Mouse (Mus musculus): ENCODE measurements around the gene 5730522E02Rik. TPM values are rescaled to one million over a fixed set of nuclear protein-coding genes. Genes with fewer than 3 reads are reported as not detected.

5730522E02Rik gene
- polyA plus RNA-seq, 1 experiment, result not detected

DNA sequence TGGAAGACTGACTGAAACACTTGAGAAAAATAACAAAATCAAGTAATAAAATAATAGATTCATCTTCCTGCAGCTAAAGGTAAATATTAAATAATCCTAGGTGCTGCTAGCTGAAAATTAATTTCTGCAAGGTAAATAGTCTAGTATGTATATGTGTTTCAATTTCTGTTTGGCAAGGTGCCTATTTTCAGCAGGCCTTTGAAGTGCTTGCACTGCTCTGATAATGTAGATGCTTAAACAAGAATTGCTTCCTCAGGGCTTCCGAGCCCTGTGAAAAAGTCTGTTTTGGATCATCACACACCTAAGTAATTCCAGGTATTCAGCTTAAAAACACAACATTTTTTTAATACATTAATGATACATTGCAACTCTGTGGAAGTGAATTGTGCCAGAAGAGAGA lies 481.1 kb downstream of the 5730522E02Rik start:
- no peaks in the 10 kb centered on the region for H3K36me3 ChIP-seq (ENCODE audit: control insufficient read depth, insufficient read depth)
- TF ChIP-seq USF1 (IDR thresholded peaks at IDR 0.05; ENCODE audit: low read depth) (no peak), MYOG (IDR thresholded peaks at IDR 0.05; ENCODE audit: control insufficient read depth in 1 of 3, insufficient read depth in 1 of 3, insufficient read length in 2 of 3, low read depth in 2 of 3) (no peak), SRF (IDR thresholded peaks at IDR 0.05; ENCODE audit: control insufficient read depth, insufficient read length, low read depth) (no peak)
- no peaks in the 10 kb centered on the region for H3K79me2 ChIP-seq (ENCODE audit: control insufficient read depth, insufficient read depth)
- H3K4me2 ChIP-seq (ENCODE audit: low read depth), result no peak overlapping the region
- no peaks in the 10 kb centered on the region for H3K27me3 ChIP-seq (ENCODE audit: control insufficient read depth, insufficient read depth, insufficient read length)
- H3ac ChIP-seq (ENCODE audit: control insufficient read depth, insufficient read length), result no peak overlapping the region
- no peak overlapping the region for H3K4me3 ChIP-seq

DNA sequence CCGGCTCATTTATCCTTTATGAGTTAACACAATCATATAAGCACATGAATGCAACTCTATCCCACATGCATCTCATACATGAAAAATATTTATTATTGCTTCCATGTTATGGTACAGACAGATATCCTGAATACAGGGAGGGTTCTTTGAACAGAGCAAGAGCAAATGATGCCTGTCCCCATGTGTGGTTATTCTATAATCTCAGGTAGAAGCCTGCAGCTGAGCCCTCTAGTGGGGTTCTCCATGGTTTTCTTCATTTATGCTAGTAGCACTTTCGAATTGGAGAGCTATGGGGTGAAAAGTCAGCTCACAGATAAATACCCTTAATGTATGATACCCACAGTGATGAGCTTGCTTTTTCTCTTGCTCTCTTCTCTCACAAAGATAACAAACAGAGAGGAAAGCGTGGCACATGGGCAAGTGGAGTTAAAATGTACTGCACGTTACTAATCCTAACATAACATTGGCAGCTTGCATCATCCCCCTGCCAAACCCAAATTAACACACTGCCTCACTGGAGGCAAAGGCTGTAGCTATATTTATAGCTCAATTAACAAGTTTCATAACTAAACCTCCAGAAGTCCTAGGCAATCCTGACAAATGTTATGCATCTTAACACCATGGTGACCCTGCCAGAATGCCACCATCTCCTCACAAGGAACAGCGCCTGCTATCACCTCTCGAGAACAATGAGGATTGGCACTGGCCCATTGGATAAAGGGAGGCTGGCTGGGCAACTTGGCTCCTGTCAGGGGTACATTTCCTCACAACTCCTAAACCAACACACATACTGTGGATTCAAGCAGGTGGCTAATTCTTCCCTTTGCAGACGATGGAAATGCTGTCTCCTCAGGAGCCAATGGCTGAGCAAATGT lies 494.9 kb downstream of the 5730522E02Rik start:
- Histone ChIP-seq H3K36me3 (ENCODE audit: control insufficient read depth, insufficient read depth) (no peaks in the 10 kb centered on the region), H3ac (ENCODE audit: control insufficient read depth, insufficient read length) (no peak overlapping the region), H3K27me3 (ENCODE audit: control insufficient read depth, insufficient read depth, insufficient read length) (no peaks in the 10 kb centered on the region), H3K79me2 (ENCODE audit: control insufficient read depth, insufficient read depth) (no peaks in the 10 kb centered on the region), H3K4me2 (ENCODE audit: low read depth) (no peak overlapping the region), H3K4me3 (no peak overlapping the region)
- TF ChIP-seq CEBPB (IDR thresholded peaks at IDR 0.05; ENCODE audit: insufficient read depth, poor library complexity, severe bottlenecking) (no peak), USF1 (IDR thresholded peaks at IDR 0.05; ENCODE audit: low read depth) (no peak), REST (IDR thresholded peaks at IDR 0.05; ENCODE audit: insufficient read depth, insufficient read length) (no peak)

DNA sequence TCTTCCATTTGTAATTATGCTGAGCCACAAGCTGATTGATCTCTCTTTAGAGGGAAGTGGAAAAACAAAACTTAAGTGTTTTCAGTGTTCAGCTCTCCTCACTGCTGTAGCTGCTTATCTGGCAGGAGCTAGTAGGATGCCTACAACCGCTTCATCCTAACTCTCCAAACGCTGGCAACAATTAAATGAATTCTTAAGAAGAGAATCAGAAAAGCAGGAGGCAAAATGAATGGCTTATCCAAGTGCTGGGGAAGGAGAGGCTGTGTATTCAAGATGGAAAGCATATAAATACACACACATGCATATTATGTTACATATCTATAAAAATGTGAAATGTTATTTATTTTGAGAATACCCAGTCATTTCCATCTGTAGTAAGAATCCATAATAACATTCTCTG lies 500.0 kb downstream of the 5730522E02Rik start:
- no peaks in the 10 kb centered on the region for H3K36me3 ChIP-seq (ENCODE audit: control insufficient read depth, insufficient read depth)
- H3K4me3 ChIP-seq, result no peak overlapping the region
- TF ChIP-seq REST (IDR thresholded peaks at IDR 0.05; ENCODE audit: insufficient read depth, insufficient read length) (no peak), E2F4 (IDR thresholded peaks at IDR 0.05; ENCODE audit: insufficient read depth) (no peak), SRF (IDR thresholded peaks at IDR 0.05; ENCODE audit: control insufficient read depth, insufficient read length, low read depth) (no peak), POLR2AphosphoS2 (IDR thresholded peaks at IDR 0.05; ENCODE audit: insufficient read length, low read depth) (no peak), MYOD1 (IDR thresholded peaks at IDR 0.05; ENCODE audit: control insufficient read depth in 1 of 3, insufficient read length in 2 of 3, low read depth in 2 of 3) (no peak)
- H3K4me2 ChIP-seq (ENCODE audit: low read depth), result no peak overlapping the region
- no peaks in the 10 kb centered on the region for H3K79me2 ChIP-seq (ENCODE audit: control insufficient read depth, insufficient read depth)
- no peak overlapping the region for H3ac ChIP-seq (ENCODE audit: control insufficient read depth, insufficient read length)
- H3K27me3 ChIP-seq (ENCODE audit: control insufficient read depth, insufficient read depth, insufficient read length), result no peaks in the 10 kb centered on the region

DNA sequence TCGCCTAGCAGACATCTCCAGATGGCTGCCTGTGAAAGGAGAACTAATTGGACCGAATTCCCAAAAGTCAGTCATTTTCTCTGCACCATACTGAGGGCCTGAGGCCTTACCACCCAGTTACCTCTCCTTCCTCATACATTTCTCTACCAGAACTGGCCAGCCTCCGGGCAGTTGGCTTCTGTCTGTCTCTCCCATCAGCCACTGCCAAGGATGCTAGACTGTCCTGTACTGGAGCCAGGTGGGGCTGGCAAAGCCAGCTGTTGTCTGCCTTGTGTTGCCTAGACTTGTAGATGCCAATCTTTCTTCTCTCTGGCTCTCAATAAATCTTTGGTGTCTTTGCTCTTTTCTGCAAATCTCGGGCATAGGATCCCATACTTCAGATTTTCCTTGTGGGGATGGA lies 500.7 kb downstream of the 5730522E02Rik start:
- no peaks in the 10 kb centered on the region for H3K27me3 ChIP-seq (ENCODE audit: control insufficient read depth, insufficient read depth, insufficient read length)

DNA sequence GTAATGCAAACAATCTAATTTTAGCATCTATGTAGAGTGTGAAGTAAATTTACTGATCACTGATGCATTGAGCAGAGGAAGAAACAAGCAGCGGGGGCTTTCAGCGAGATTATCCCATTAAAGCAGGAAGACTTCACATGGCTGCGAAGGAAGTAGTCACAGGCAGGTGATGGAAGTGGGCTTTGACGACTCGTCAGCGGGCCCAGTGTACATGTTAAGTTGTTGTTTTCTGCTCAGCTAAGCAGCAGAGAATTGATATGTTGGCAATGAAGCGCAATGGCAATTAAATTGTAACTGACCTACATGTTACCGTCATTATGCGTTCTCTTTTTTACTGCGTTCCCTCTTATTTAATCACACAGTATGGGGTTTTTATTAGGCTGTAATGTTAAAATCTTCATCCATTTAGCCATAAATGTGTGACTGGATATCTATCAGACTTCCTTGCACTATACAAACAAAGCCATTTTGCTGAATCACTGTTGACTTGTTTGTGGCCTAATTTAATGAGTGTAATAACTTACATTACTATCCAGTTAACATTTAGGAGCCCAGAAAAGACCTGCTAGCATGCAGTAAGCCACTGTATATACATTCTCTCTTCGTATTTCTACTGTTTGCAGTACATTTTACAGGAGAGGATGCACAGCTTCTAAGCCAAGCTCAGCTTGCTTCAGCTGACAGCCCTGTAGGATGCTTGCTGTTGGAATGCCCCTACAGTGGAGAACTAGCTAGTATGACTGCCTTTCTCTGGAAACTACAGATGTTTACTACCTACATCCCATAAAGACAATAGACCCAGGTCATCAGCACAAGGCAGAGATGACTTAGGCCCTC lies 506.0 kb downstream of the 5730522E02Rik start:
- no peak overlapping the region for H3ac ChIP-seq (ENCODE audit: control insufficient read depth, insufficient read length)
- H3K4me3 ChIP-seq, result no peak overlapping the region
- H3K4me2 ChIP-seq (ENCODE audit: low read depth), result no peak overlapping the region
- no peaks in the 10 kb centered on the region for H3K27me3 ChIP-seq (ENCODE audit: control insufficient read depth, insufficient read depth, insufficient read length)
- no peaks in the 10 kb centered on the region for H3K36me3 ChIP-seq (ENCODE audit: control insufficient read depth, insufficient read depth)
- TF ChIP-seq POLR2A (IDR thresholded peaks at IDR 0.05; ENCODE audit: insufficient read length, low read depth), result no peak
- TF ChIP-seq SRF (IDR thresholded peaks at IDR 0.05; ENCODE audit: control insufficient read depth, insufficient read length, low read depth), result no peak
- H3K79me2 ChIP-seq (ENCODE audit: control insufficient read depth, insufficient read depth), result no peaks in the 10 kb centered on the region

More for the DNA sequence above, 500.7 kb downstream of the 5730522E02Rik start:
- TF ChIP-seq MYOG (IDR thresholded peaks at IDR 0.05; ENCODE audit: control insufficient read depth in 1 of 3, insufficient read depth in 1 of 3, insufficient read length in 2 of 3, low read depth in 2 of 3) (no peak), SRF (IDR thresholded peaks at IDR 0.05; ENCODE audit: control insufficient read depth, insufficient read length, low read depth) (no peak), E2F4 (IDR thresholded peaks at IDR 0.05; ENCODE audit: insufficient read depth) (no peak), REST (IDR thresholded peaks at IDR 0.05; ENCODE audit: insufficient read depth, insufficient read length) (no peak), MAX (IDR thresholded peaks at IDR 0.05; ENCODE audit: low read depth) (no peak), TCF3 (IDR thresholded peaks at IDR 0.05; ENCODE audit: insufficient read length, low read depth) (no peak), USF1 (IDR thresholded peaks at IDR 0.05; ENCODE audit: low read depth) (no peak), POLR2A (IDR thresholded peaks at IDR 0.05; ENCODE audit: insufficient read length, low read depth) (no peak), CEBPB (IDR thresholded peaks at IDR 0.05; ENCODE audit: insufficient read depth, poor library complexity, severe bottlenecking) (no peak)
- H3K79me2 ChIP-seq (ENCODE audit: control insufficient read depth, insufficient read depth), result no peaks in the 10 kb centered on the region
- no peak overlapping the region for H3ac ChIP-seq (ENCODE audit: control insufficient read depth, insufficient read length)
- H3K36me3 ChIP-seq (ENCODE audit: control insufficient read depth, insufficient read depth), result no peaks in the 10 kb centered on the region
- H3K4me2 ChIP-seq (ENCODE audit: low read depth), result no peak overlapping the region
- no peak overlapping the region for H3K4me3 ChIP-seq

Measured in myocyte (in vitro differentiated cells).